Mouse (Mus musculus) lung, postnatal 25 days (tissue): Measurements from ENCODE around the gene Plin2.
"Not testable (repeated sequence)": the region's sequence is repeated elsewhere in the genome, so short reads cannot be mapped to it uniquely, and the experiment has no call there.

Experiments
- DNase-seq: peaks from one replicate; pipeline ENCODE4 v3.0.0; 2022; ENCODE audit warnings: low spot score

Plin2 gene

GRCm38 (mm10) chr4:86683280-86683679, 13.4 kb upstream of the Plin2 start:
- DNase-seq: no peak

- no peak for DNase-seq
Measured at GRCm38 (mm10) chr4:86681846-86682245, 12.0 kb upstream of the Plin2 start.

- no peak for DNase-seq
Measured at GRCm38 (mm10) chr4:86681421-86681820, 11.6 kb upstream of the Plin2 start.

GRCm38 (mm10) chr4:86679686-86680085, 9.8 kb upstream of the Plin2 start:
- no peak for DNase-seq

GRCm38 (mm10) chr4:86676756-86677155, 6.9 kb upstream of the Plin2 start:
- DNase-seq: no peak

- DNase-seq: not testable (repeated sequence)
Measured at GRCm38 (mm10) chr4:86674739-86675138, 4.9 kb upstream of the Plin2 start.

- DNase-seq: not testable (repeated sequence)
Measured at GRCm38 (mm10) chr4:86674150-86674549, 4.3 kb upstream of the Plin2 start.

GRCm38 (mm10) chr4:86672450-86672849, 2.6 kb upstream of the Plin2 start:
- no peak for DNase-seq

GRCm38 (mm10) chr4:86671803-86672202, 1.9 kb upstream of the Plin2 start:
- DNase-seq: no peak

- DNase-seq: no peak
Measured at GRCm38 (mm10) chr4:86670582-86671306, 884 bp upstream of the Plin2 start.

- not testable (repeated sequence) for DNase-seq
Measured at GRCm38 (mm10) chr4:86669241-86669753, 563 bp downstream of the Plin2 start.

- DNase-seq: no peak
Measured at GRCm38 (mm10) chr4:86668290-86669000, 1.4 kb downstream of the Plin2 start.

- DNase-seq: no peak
Measured at GRCm38 (mm10) chr4:86665596-86665995, 4.3 kb downstream of the Plin2 start.

GRCm38 (mm10) chr4:86663919-86664318, 5.9 kb downstream of the Plin2 start:
- no peak for DNase-seq

GRCm38 (mm10) chr4:86657176-86657575, 12.7 kb downstream of the Plin2 start:
- DNase-seq: peak; percentile 20

GRCm38 (mm10) chr4:86656410-86656809, 13.4 kb downstream of the Plin2 start:
- DNase-seq: not testable (repeated sequence)

- DNase-seq: no peak
Measured at GRCm38 (mm10) chr4:86651686-86652384, 18.0 kb downstream of the Plin2 start.

- not testable (repeated sequence) for DNase-seq
Measured at GRCm38 (mm10) chr4:86648394-86648793, 21.5 kb downstream of the Plin2 start.

GRCm38 (mm10) chr4:86637561-86637960, 32.3 kb downstream of the Plin2 start:
- not testable (repeated sequence) for DNase-seq

GRCm38 (mm10) chr4:86634873-86635272, 35.0 kb downstream of the Plin2 start:
- DNase-seq: not testable (repeated sequence)

- not testable (repeated sequence) for DNase-seq
Measured at GRCm38 (mm10) chr4:86634312-86634711, 35.5 kb downstream of the Plin2 start.

GRCm38 (mm10) chr4:86632556-86632955, 37.3 kb downstream of the Plin2 start:
- not testable (repeated sequence) for DNase-seq

GRCm38 (mm10) chr4:86631831-86632230, 38.0 kb downstream of the Plin2 start:
- DNase-seq: no peak
